Mouse (Mus musculus) A20 (cell line): Measurements from ENCODE around the gene Ssr1.

Source experiments
- DNase-seq: peaks from one replicate; pipeline ENCODE4 v3.0.0-alpha.2; 2011; ENCODE audit warnings: low read depth, low spot score

The Ssr1 gene

GRCm38 (mm10) chr13:37993704-37994404 is at the start of gene Ssr1:
Gene Ssr1 (minus strand): TSS chr13:37994217.
- peak; percentile 93 for DNase-seq

DNA sequence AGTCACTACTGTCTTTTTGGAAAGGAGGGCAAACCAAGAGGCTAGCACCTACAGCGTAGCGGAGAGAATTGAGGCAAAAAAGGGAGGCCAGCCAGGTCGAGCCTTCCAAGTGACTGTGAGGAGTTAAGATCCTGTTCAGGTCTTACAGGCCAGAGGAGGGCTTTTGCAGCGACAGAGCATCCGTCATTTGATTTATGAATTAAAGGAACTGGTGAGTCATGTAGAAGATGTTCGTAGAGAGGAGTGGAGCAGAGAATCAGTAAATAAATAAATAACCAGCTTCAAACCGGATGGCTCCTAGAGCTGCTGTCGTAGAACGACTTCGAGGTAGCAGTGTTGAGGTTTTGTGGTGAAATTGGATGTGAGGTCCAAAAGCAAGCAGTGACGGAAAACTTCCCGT is 43.8 kb upstream of the Ssr1 start:
- DNase-seq: peak; percentile 42

DNA sequence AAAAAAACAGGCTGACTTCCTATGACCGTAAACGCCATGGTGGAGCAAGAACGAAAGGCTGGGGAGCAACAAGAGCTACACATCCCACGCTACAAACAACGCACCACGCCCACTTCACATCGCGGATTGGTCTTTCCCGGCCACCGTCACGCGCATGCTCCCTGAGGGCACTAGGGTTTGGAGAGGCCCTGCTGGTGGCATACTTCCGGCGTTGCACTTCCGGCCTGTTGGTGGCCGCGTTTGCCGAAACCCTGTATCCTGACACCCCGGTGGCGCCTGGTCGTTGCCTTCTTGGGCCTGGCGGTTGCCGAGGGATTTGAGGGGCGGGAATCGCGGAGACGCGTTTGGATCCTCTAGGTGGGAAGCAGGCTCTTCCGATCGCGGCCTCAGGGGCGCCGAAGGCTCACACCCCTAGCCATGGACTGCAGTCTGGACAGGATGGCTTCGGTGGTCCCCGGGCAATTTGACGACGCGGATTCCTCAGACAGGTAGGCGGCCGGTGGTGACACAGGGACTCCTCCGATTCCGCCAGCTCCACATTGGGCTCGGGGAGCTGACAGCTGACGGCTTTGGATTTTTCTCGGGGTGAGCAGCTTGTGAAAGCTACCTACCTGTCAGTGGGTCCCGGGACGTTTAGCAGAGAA is 43.1 kb upstream of the Ssr1 start, which contains the start of gene Cage1:
Gene Cage1 (minus strand): TSS at position 26 of the 644 bp plus-strand sequence.
- peak; percentile 98 for DNase-seq

DNA sequence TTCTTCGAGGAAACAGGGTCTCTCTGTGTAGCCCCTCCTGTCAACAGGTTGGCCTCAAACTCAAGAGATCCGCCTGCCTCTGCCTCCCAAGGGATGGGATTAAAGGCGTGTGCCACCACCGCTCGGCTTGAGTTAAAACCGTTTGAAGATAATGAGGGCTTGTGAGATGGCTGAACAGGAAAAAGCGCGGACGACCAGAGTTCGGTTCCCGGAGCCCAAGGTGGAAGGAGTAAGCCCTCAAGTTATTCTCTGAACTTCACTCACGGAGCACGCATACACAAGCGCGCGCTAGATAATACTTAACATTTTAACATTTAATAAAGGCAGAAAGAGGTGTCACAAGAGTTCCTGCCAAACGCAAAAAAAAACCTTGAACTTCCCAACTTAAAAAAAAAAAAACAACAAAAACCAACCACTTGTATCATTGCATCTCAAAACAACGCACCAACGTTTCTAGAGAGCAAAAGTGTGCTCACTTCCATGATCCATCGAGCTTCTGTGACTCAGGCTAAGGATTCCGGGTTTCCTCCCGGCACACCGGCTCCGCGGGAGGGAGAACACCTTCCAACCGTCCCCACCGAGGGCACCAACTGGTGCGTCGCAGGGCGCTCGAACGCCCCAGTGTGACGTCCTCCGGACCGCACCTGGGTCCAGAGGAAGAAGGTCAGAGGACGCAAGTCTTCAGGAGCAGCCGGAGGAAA is 42.5 kb upstream of the Ssr1 start, which contains the start of gene Riok1:
Gene Riok1 (plus strand): TSS at position 653 of the 701 bp plus-strand sequence.
- peak; percentile 58 for DNase-seq

GRCm38 (mm10) chr13:38028407-38028806 is 34.4 kb upstream of the Ssr1 start:
- DNase-seq: no peak

- peak; percentile 70 for DNase-seq
Observed at GRCm38 (mm10) chr13:38027618-38028248, 33.7 kb upstream of the Ssr1 start.

DNA sequence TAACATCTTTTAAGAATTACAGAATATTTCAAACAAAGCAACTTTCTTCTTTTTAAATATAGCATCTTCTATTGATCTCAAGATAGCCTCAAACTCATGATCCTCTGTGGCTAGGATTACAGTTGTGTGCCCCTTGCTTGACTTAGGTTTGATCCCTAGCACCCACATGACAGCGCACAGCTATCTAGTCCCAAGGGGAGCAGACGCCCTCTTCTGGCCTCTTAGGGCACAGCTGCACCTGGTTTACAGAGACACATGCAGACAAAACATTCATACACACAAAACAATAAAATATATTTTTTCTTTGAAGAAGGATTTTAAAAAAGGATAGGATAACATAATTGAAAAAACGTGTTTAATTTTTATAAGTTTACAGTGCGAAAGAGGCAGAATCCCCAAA is 31.9 kb upstream of the Ssr1 start:
- DNase-seq: peak; percentile 63

DNA sequence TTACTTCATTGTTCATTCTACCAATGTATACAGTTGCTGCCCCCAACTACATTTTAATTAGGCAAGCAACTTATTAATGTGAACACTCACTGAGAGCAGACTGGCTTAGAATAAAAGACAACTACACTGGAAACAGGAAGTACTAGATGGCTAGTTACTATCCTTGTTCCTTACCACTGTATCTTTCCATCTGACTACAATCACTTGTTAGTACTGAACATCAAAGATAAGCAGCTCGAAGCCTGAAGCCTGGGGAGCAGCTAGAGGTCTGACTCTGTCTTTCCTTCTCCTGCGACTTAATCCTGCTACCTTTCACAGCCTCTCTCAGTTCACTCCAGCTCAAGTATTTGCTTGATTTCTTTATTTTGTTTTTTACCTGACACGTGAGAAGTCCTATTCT is 24.8 kb upstream of the Ssr1 start:
- DNase-seq: no peak

- no peak for DNase-seq
Observed at GRCm38 (mm10) chr13:38015591-38015990, 21.6 kb upstream of the Ssr1 start.

GRCm38 (mm10) chr13:38012436-38012835 is 18.4 kb upstream of the Ssr1 start:
- DNase-seq: no peak

DNA sequence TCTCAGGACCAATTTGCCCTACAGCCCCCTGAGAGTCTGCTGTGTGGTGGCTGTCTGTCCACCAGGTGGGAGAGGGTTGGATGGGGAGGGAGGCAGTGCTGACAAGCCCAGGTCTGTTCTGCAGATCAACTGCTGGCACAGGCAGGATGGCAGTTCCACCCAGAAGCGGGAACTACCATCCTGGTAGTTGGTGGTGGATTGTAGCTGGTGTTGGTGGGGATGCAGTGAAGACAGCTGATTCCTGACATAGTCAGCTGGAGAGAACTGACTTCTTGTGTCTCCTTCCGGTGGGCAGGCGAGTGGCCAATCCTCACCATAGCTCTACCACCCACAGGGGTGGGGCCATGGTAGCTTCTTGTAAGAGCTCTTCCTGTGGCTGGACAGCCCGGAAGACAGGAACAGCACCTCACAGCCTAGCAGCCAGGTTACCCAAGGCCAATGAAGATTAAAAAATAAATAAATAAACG is 16.5 kb upstream of the Ssr1 start:
- no peak for DNase-seq

- DNase-seq: no peak
Observed at GRCm38 (mm10) chr13:38009721-38010408, 15.8 kb upstream of the Ssr1 start.

- DNase-seq: no peak
Observed at GRCm38 (mm10) chr13:38007972-38008371, 14.0 kb upstream of the Ssr1 start.

DNA sequence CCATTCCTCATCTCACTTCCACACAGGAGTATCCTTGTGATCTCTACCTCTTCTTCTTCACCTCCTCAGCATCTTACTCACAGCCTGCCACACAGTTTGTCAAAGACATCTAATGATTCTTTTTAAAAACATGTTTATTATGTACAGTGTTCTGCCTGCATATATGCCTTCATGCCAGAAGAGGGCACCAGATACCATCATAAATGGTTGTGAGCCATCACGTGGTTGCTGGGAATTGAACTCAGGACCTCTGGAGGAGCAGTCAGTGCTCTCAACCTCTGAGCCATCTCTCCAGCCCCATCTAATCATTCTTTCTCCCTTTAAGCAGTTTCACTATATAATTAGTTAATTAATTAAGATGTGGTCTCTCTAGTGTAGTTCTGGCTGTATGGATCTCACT is 8.4 kb upstream of the Ssr1 start:
- DNase-seq: peak; percentile 22

DNA sequence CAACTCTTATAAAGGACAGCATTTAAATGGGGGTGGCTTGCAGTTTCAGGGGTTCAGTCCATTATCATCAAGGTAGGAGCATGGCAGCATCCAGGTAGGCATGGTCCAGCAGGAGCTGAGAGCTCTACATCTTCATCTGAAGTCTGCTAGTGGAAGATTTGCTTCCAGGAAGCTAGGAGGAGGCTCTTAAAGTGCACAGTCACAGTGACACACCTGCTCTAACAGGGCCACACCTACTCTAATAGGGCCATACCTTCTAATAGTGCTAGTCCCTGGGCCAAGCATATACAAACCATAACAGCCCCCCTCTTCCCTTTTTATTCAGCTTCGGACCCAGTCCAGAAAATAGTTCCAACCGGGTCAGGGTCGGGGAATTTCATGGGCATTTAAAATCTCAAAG is 5.7 kb upstream of the Ssr1 start:
- DNase-seq: no peak

DNA sequence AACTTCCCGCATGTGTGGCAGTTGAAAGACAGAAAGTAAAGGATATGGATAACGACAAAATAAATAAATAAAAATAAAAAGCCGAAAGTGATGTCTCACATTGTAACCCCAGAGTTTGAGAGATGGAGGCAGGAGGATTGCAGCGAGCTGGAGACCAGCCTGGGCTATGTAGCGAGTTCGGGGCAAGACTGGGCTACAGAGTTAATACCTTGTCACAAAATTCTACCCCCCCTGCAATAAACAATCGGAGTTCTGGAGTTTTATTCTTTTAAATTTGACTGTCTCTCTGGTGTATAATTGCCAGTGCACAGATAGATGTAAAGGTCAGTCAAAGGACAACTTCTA is 360 bp upstream of the Ssr1 start:
- no peak for DNase-seq

DNA sequence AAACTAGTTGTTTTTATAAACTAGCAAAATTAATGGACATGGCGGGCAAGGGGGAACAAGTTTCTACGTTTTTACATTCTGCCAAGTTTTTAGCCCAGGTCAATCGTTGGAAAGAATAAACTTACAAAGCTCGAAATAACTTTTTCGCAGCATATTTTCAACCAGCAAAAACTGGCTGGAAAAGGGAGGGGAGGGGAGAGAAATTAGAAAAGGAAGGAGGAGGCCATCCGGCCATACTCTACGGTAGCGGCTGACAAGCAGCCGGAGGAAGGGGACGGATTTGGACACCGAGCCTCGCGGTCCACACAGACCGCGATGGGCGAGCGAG is 677 bp downstream of the Ssr1 start:
- no peak for DNase-seq

DNA sequence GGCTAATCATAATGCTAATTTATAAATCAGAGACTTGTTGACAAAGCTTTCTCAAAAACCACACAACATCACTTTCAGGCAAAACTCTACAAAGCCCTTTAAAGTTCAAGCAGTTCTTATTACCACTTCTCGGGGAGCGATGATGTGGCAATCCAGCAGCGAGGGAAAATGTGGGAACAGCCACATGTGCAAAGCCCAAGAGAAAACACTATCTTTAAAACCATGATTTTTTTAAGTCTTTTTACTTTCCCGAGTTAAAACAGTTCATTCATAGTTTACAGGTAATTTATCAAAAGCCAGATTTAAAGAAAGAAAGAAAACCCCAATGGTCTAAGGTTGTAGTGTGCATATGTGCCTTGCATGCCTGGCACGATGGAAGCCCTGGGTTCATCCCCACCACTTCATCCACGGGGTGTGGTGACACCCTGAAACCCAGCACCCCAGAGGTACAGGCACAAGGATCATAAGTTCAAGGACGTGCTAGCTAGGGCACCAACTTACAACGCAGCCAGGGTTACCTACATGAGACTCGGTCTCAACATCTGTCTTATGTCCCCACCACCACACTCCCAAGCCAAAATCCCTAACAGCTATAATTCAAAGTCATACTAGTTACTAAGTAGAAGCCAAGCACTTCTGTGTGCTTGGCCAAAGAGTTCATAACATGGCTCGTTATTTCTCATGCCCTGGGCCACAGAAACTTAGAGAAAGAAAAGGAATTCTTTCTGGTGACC is 1.2 kb downstream of the Ssr1 start:
- DNase-seq: peak; percentile 53

DNA sequence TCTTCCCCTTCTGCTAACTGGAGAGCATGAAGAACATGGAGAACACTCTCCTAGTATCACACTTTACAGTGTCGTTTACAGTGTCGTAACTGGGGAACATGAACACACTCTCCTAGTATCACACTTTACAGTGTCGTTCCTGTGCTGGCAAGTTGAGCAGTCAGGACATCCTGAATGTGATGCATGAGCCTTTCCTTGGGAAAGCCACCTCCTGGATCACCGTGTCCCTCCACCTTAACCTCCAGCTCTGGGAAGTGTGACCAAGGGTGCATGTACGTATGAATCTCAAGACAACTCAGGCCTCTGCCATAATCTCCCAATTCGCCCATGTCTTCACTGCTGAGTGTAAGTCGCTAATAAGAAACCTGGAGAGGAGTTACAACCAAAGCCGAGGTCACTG is 4.3 kb downstream of the Ssr1 start:
- DNase-seq: no peak

- no peak for DNase-seq
Observed at GRCm38 (mm10) chr13:37986166-37986565, 7.9 kb downstream of the Ssr1 start.

DNA sequence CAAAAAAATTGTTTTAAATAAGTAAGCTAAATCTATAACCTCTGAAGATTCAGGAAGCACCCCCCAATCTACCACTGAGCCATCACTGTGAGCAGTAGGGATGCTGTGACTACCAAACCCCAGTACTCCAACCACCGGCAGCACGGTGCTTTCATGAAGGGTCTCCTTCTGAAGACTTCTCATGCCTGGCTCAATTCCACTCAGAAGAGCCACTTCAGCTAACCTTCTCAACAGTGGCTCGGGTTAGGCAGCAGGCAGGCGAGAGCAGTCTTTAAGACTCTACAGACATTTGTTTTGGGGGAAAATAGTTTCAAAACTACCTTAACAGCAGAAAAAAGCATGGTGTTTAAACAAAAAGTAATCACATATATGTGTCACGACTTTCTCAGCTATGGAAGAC is 13.0 kb downstream of the Ssr1 start:
- DNase-seq: no peak
